8 mouse cellular contexts compared by ENCODE assay signal in genomic region chr12:69158765-69159577, GRCm38 (mm10). TPM values are rescaled to one million over a fixed set of nuclear protein-coding genes. Genes with fewer than 3 reads are reported as not detected.
DNase-seq lines count a peak whose midpoint lies in the region; ATAC-seq and TF ChIP-seq lines count a peak whose summit lies in the region.
"Not testable (repeated sequence)": the region's sequence is repeated elsewhere in the genome, so short reads cannot be mapped to it uniquely, and the experiment has no call there.

TSS of gene Rps29 (minus strand) at chr12:69159186.

- under 1% methylated on average over 58 of the region's 68 CpGs for WGBS in bone marrow, adult 2 months
- WGBS in embryonic facial prominence, embryonic 15.5 days: under 1% methylated on average over 58 of the region's 68 CpGs
- WGBS in limb, embryonic 14.5 days: under 1% methylated on average over 55 of the region's 68 CpGs
- under 1% methylated on average over 54 of the region's 68 CpGs for WGBS in midbrain, postnatal 0 days

- TF ChIP-seq CTCF in bone marrow, adult 2 months (IDR thresholded peaks at IDR 0.05; ENCODE audit: control insufficient read depth, insufficient read depth, low read length); midbrain, postnatal 0 days (IDR thresholded peaks at IDR 0.05): not testable (repeated sequence)

- H3K27ac ChIP-seq in bone marrow, adult 2 months (ENCODE audit: control insufficient read depth, insufficient read depth, low read depth, low read length, poor library complexity): peak within 1 kb of the TSS; percentile 93
- peak within 1 kb of the TSS; percentile 94 for H3K27ac ChIP-seq in embryonic facial prominence, embryonic 15.5 days (replicated peaks)
- H3K27ac ChIP-seq in limb, embryonic 14.5 days (replicated peaks; ENCODE audit: low read depth, low read length): peak within 1 kb of the TSS; percentile 95
- peak within 1 kb of the TSS; percentile 86 for H3K27ac ChIP-seq in midbrain, postnatal 0 days (ENCODE audit: low read depth, low read length)

- peak within 1 kb of the TSS; percentile 91 for H3K9ac ChIP-seq in embryonic facial prominence, embryonic 15.5 days
- H3K9ac ChIP-seq in limb, embryonic 14.5 days (ENCODE audit: low read depth, low read length, severe bottlenecking): peak within 1 kb of the TSS; percentile 94
- peak within 1 kb of the TSS; percentile 85 for H3K9ac ChIP-seq in midbrain, postnatal 0 days (replicated peaks; ENCODE audit: low read length, poor library complexity, severe bottlenecking)

- peak within 1 kb of the TSS; percentile 93 for H3K4me3 ChIP-seq in bone marrow, adult 2 months (replicated peaks; ENCODE audit: control insufficient read depth, low read depth, low read length)
- peak within 1 kb of the TSS; percentile 72 for H3K4me3 ChIP-seq in embryonic facial prominence, embryonic 15.5 days (replicated peaks)
- peak within 1 kb of the TSS; percentile 69 for H3K4me3 ChIP-seq in limb, embryonic 14.5 days (replicated peaks; ENCODE audit: low read length)
- H3K4me3 ChIP-seq in midbrain, postnatal 0 days (ENCODE audit: low read depth, low read length): peak within 1 kb of the TSS; percentile 58

- DNase-seq in 416B (ENCODE audit: low read depth): peak; percentile 100
- peak; percentile 97 for DNase-seq in heart, adult 8-10 months (ENCODE audit: low spot score)
- peak; percentile 99 for DNase-seq in kidney, adult 9 months
- DNase-seq in limb, embryonic 14.5 days (ENCODE audit: low spot score): peak; percentile 100
- peak; percentile 100 for DNase-seq in midbrain, postnatal 0 days (ENCODE audit: low spot score)
- peak; percentile 94 for DNase-seq in spleen, postnatal 14 days (ENCODE audit: low spot score in 2 of 2)

- H3K36me3 ChIP-seq in embryonic facial prominence, embryonic 15.5 days: peaks cover 18% of the 10 kb centered on the region
- H3K36me3 ChIP-seq in limb, embryonic 14.5 days (ENCODE audit: control insufficient read depth, insufficient read depth, low read length): peaks cover 27% of the 10 kb centered on the region
- not testable (repeated sequence) for H3K36me3 ChIP-seq in midbrain, postnatal 0 days (ENCODE audit: insufficient read depth, low read length)

- peak; percentile 99 for ATAC-seq in embryonic facial prominence, embryonic 15.5 days (ENCODE audit: insufficient number of reproducible peaks, low FRiP score, low TSS enrichment, low read depth)
- ATAC-seq in limb, embryonic 14.5 days (ENCODE audit: low FRiP score, low read depth): peak; percentile 98
- peak; percentile 100 for ATAC-seq in midbrain, postnatal 0 days (ENCODE audit: low FRiP score)

- peak within 1 kb of the TSS; percentile 54 for H3K4me2 ChIP-seq in embryonic facial prominence, embryonic 15.5 days (replicated peaks)
- peak within 1 kb of the TSS; percentile 64 for H3K4me2 ChIP-seq in limb, embryonic 14.5 days (replicated peaks; ENCODE audit: low read depth, low read length, severe bottlenecking)
- peak within 1 kb of the TSS; percentile 61 for H3K4me2 ChIP-seq in midbrain, postnatal 0 days (ENCODE audit: low read depth, low read length, poor library complexity, severe bottlenecking)

- H3K27me3 ChIP-seq in embryonic facial prominence, embryonic 15.5 days; limb, embryonic 14.5 days (ENCODE audit: control insufficient read depth, insufficient read depth, low read length); midbrain, postnatal 0 days (ENCODE audit: insufficient read depth, low read length): not testable (repeated sequence)

- not testable (repeated sequence) for H3K9me3 ChIP-seq in embryonic facial prominence, embryonic 15.5 days (replicated peaks); limb, embryonic 14.5 days (ENCODE audit: control insufficient read depth, low read length); midbrain, postnatal 0 days (ENCODE audit: low read length)

- H3K4me1 ChIP-seq in bone marrow, adult 2 months (ENCODE audit: control insufficient read depth, insufficient read depth, low read length); embryonic facial prominence, embryonic 15.5 days; limb, embryonic 14.5 days (ENCODE audit: control insufficient read depth, insufficient read depth, low read length); midbrain, postnatal 0 days (ENCODE audit: insufficient read depth, low read length): not testable (repeated sequence)

- peak; percentile 61 for TF ChIP-seq POLR2A in bone marrow, adult 2 months (IDR thresholded peaks at IDR 0.05; ENCODE audit: borderline replicate concordance, control insufficient read depth, low read depth, low read length)
- peak; percentile 94; the same call in 1 of the 2 replicates for TF ChIP-seq POLR2A in limb, embryonic 14.5 days (IDR thresholded peaks at IDR 0.05; ENCODE audit: borderline replicate concordance, extremely low read depth, insufficient read depth, insufficient read length)

RNA-seq across cellular contexts. Expression of gene Rps29, which starts in this region (rescaled TPM):
- 1,025 and 1,436 TPM in 2 replicates for polyA plus RNA-seq in bone marrow, adult 2 months (2011; ENCODE audit: insufficient read depth, insufficient read length, low replicate concordance, missing spikeins)
- polyA plus RNA-seq in embryonic facial prominence, embryonic 15.5 days (2015; fragmentation: Nextera tagmentation; extraction: Ambion mirVana): 1,694 and 1,796 TPM in 2 replicates
- 1,000 to 10,000 TPM; 1,252 to 1,700 (median 1,462) TPM for total RNA-seq in heart, adult 8-10 months (2022)
- 2,273 and 3,523 TPM in 2 replicates for polyA plus RNA-seq in limb, embryonic 14.5 days (2012; rRNA removed)
- 1,759 and 1,849 TPM in 2 replicates for polyA plus RNA-seq in limb, embryonic 14.5 days (2014; fragmentation: Nextera tagmentation; extraction: Ambion mirVana)
- 145 and 151 TPM in 2 replicates for total RNA-seq in midbrain, postnatal 0 days (2014; rRNA removed)
- polyA plus RNA-seq in midbrain, postnatal 0 days (2015; fragmentation: Nextera tagmentation; extraction: Ambion mirVana): 1,280 and 1,361 TPM in 2 replicates

Comparison
In these comparisons a context has a peak if more than half of its experiments do, and no peak if none do; other contexts are left out.
1. Peak in every context shown above with its lines: DNase-seq, ATAC-seq, H3K4me3 ChIP-seq and H3K27ac ChIP-seq.